Mouse (Mus musculus): Measurements from ENCODE around the gene Trmo. TPM values are rescaled to one million over a fixed set of nuclear protein-coding genes. Genes with fewer than 3 reads are reported as not detected.

Gene Trmo
- total RNA-seq, 2 experiments from 2014 or later, result 5.0 to 5.4 TPM

- no peak for DNase-seq (ENCODE audit: low spot score)
- intact Hi-C loops (cut with DNase I), result no loop called here
Observed at GRCm38 (mm10) chr4:46343596-46344260, 45.5 kb downstream of the Trmo start, which contains the start of gene Foxe1. TSS of gene Foxe1 (plus strand) at chr4:46343609.

DNA sequence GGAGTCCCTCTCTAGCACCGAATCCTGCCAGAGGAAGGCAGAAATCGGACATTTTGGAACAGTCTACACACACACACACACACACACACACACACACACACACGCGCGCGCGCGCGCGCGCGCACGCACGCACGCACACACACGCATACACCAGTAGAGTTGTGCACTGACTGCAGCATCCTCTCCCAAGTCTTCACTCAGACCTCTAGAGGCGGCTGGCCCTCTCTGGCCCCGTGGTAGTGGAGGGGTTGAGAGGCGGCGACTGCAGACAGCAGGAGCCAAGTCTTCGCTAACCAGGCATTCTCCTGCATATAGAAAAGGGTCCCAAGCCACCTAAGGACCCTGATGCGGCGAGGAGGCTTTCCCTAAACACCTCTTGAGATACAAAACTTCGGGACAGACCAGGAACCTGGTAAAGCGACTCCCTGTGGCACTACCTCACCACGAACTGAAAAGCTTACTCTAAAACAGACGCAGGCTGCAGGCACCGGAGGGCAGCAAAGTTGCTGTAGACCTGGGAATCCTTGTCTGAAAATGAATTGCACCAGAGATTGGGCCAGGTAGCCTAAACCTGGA lies 46.4 kb downstream of the Trmo start:
- DNase-seq (ENCODE audit: low spot score), result no peak
- intact Hi-C loops (cut with DNase I), result no loop called here

GRCm38 (mm10) chr4:46341831-46342680 lies 47.2 kb downstream of the Trmo start:
- intact Hi-C loops (cut with DNase I), result no loop called here
- DNase-seq (ENCODE audit: low spot score), result no peak

DNA sequence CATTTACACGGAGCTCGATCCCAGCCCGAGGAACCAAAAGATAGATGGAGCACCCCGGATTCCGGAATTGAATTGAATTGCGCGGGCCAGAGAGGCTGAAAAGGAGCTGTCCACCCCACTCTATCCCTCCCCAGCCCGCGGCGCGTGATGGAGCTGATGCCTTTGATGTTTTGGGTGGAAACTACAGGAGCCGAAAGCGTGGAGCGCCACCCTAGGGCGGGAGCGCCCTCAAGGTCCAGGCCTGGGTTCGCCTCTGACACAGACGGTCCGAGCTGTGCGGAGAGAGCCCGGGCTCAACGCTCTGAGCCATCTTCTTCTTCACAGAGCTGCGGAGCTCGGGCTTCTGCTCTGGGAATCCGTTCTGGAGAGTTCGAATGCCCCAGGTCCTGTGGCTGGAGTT lies 49.7 kb downstream of the Trmo start:
- intact Hi-C loops (cut with DNase I), result no loop called here
- no peak for DNase-seq (ENCODE audit: low spot score)

- intact Hi-C loops (cut with DNase I), result no loop called here
- no peak for DNase-seq (ENCODE audit: low spot score)
Observed at GRCm38 (mm10) chr4:46339026-46339425, 50.2 kb downstream of the Trmo start.

DNA sequence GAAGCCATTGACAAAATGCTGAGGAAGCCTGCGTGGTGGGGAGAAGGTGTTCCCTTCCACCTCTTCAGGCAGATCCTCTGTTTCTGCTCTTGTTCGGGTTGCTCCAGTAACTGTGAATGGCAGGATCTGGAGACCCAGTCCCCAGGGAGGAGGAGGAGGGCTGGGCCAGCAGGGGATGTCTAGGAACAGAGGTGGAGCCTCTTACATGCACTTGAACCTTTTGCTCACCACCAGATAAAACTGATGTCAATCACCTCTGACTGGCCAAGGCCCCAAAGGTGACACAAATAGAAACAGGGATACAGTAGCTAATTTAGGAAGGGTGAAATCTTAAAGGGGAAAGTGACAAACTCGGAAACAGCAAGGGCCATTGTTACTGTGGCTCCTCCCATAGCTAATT lies 51.2 kb downstream of the Trmo start:
- DNase-seq (ENCODE audit: low spot score), result no peak
- intact Hi-C loops (cut with DNase I), result no loop called here

- intact Hi-C loops (cut with DNase I), result no loop called here
Observed at GRCm38 (mm10) chr4:46335846-46336245, 53.4 kb downstream of the Trmo start.

DNA sequence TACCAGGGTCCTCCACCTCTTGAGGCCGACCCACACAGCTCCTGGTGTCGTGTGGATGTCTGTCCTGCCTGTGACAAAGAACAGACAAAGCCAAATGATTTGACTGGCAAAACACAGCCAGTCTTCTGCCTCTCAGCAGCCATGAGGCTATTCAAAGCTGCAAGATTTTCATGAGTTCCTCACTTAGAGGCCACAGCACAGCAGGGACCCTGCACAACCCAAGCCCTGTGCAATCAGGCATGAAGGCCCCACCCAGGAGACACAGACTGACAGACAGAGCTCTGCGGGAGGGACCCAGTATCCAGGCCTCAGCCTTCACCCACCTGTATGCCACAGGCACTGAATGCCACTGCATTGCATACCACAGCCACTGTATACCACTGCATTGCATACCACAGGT lies 60.3 kb downstream of the Trmo start:
- intact Hi-C loops (cut with DNase I), result no loop called here
- no peak for DNase-seq (ENCODE audit: low spot score)

More at GRCm38 (mm10) chr4:46335846-46336245, 53.4 kb downstream of the Trmo start:
- DNase-seq (ENCODE audit: low spot score), result no peak

Other genes with a start within 250 kb of the Trmo start
- 1 to 10 TPM; 6.9 to 7.0 TPM for gene Xpa, start 193.1 kb downstream of the Trmo start, total RNA-seq (2021)
- gene Foxe1, start 45.8 kb downstream of the Trmo start, total RNA-seq (2021), result not detected
- gene Hemgn, start 24.1 kb upstream of the Trmo start, total RNA-seq (2021), result under 1 TPM; 0.18 to 0.42 TPM
- gene Anp32b, start 61.5 kb upstream of the Trmo start, total RNA-seq (2021), result 10 to 100 TPM; 51.7 to 57.3 TPM
- gene Nans, start 99.8 kb upstream of the Trmo start, total RNA-seq (2021), result 10 to 100 TPM; 15.5 to 16.5 TPM
- gene Trim14, start 146.7 kb upstream of the Trmo start, total RNA-seq (2021), result 1 to 10 TPM; 1.7 to 1.9 TPM
- under 1 TPM; 0.18 to 0.45 TPM for gene Coro2a, start 212.8 kb upstream of the Trmo start, total RNA-seq (2021)